Mouse (Mus musculus): ENCODE data around the gene Elf2. TPM values are rescaled to one million over a fixed set of nuclear protein-coding genes. Genes with fewer than 3 reads are reported as not detected.

Gene Elf2
- total RNA-seq (2014; fragmentation: Nextera tagmentation) (67.8 and 73.6 TPM in 2 replicates), total RNA-seq (2017) (98.1 and 111 TPM in 2 replicates), polyA plus RNA-seq (2012) (38.1 and 52.6 TPM in 2 replicates)

DNA sequence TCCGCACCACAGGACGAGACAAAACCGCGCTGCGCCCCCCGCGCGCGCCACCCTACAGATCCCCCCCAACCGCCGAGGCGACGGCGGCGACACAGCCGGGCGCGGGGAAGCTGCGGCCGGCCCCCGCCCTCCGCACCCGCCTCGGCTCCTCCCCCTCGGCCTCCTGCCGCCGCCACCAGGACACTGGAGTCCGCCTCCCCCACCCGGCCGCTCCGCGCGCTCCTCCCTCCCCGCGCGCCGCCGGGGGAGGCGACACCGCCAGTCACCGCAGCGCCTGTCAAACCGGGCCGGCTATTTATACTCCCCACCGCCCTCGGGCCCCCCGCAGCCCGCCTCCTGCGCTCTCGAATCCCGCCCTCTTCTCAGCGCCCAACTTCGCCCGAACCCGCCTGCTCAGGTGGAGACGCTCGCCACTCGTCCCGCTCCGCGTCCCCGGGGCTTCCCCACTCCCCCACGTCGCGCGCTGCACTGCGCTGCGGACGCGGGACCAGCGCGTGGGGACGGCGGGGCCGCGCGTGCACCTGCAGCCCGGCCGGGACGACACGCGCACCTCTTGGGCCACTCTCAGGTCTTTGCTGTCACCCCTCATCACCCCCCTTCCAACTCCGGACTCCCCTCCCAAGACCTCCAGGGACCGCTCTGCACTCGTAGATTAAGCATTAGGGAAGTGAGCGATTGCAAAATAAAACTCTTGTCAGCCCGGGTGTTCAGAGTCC, at the start of gene Elf2:
Gene Elf2, minus strand, starts transcription at position 112 of the 716 bp plus-strand sequence.
- Histone ChIP-seq H3K4me3 (ENCODE audit: low read depth, low read length) (peak within 1 kb of the TSS; percentile 92), H3K4me1 (ENCODE audit: insufficient read depth, low read depth, low read length) (peaks cover 27% of the 10 kb centered on the region), H3K27me3 (ENCODE audit: insufficient read depth, low read length) (no peaks in the 10 kb centered on the region), H3K9me3 (replicated peaks) (peaks cover 4% of the 10 kb centered on the region; the same call in 1 of the 2 replicates), H3K36me3 (replicated peaks) (peaks cover 2% of the 10 kb centered on the region)
- TF ChIP-seq POLR2AphosphoS5 (IDR thresholded peaks at IDR 0.05; ENCODE audit: insufficient replicate concordance, low read depth, low read length) (no peak), GATA1 (IDR thresholded peaks at IDR 0.05; ENCODE audit: borderline replicate concordance, low read length) (no peak), CTCF (IDR thresholded peaks at IDR 0.05; ENCODE audit: low read depth, low read length) (no peak), TAL1 (conservative IDR thresholded peaks at IDR 0.05; ENCODE audit: low read depth, low read length) (no peak), GATA2 (IDR thresholded peaks at IDR 0.05; ENCODE audit: borderline replicate concordance, low read depth, low read length) (no peak)
- DNase-seq (ENCODE audit: low spot score) (peak; percentile 87), ATAC-seq (ENCODE audit: extremely low read depth, insufficient number of reproducible peaks, low FRiP score, poor library complexity, severe bottlenecking) (peak; percentile 40)

DNA sequence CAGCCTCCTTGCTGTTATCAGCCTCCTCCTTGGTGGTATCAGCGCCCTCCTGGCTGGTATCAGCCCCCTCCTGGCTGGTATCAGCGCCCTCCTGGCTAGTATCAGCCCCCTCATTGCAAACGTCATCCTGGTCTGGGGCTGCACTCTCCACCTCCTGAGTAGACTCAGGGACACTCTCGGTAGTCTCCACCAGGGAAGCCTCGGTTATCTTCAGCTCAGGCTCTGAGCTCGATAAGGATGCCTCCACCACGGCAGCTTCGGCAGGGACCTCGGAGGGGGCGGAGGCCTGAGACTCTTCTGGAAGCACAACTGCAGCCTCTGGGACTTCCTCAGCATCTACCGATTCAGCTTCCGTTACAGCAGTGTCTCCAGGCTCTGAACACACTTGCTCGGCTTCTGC, 48.4 kb upstream of the Elf2 start:
- DNase-seq (ENCODE audit: low spot score) (peak; percentile 70), ATAC-seq (ENCODE audit: extremely low read depth, insufficient number of reproducible peaks, low FRiP score, poor library complexity, severe bottlenecking) (peak; percentile 82)
- H3K4me1 ChIP-seq (ENCODE audit: insufficient read depth, low read depth, low read length): peaks cover 38% of the 10 kb centered on the region
- H3K27me3 ChIP-seq (ENCODE audit: insufficient read depth, low read length): no peaks in the 10 kb centered on the region
- H3K4me3 ChIP-seq (ENCODE audit: low read depth, low read length): peak overlapping the region; percentile 64; the same call in 1 of the 2 replicates
- H3K36me3 ChIP-seq (replicated peaks): peaks cover 6% of the 10 kb centered on the region
- H3K9me3 ChIP-seq (replicated peaks): no peaks in the 10 kb centered on the region
- TF ChIP-seq GATA1 (IDR thresholded peaks at IDR 0.05; ENCODE audit: borderline replicate concordance, low read length): no peak
- peak; percentile 56; the same call in 1 of the 2 replicates for TF ChIP-seq TAL1 (conservative IDR thresholded peaks at IDR 0.05; ENCODE audit: low read depth, low read length)
- no peak for TF ChIP-seq POLR2AphosphoS5 (IDR thresholded peaks at IDR 0.05; ENCODE audit: insufficient replicate concordance, low read depth, low read length)

DNA sequence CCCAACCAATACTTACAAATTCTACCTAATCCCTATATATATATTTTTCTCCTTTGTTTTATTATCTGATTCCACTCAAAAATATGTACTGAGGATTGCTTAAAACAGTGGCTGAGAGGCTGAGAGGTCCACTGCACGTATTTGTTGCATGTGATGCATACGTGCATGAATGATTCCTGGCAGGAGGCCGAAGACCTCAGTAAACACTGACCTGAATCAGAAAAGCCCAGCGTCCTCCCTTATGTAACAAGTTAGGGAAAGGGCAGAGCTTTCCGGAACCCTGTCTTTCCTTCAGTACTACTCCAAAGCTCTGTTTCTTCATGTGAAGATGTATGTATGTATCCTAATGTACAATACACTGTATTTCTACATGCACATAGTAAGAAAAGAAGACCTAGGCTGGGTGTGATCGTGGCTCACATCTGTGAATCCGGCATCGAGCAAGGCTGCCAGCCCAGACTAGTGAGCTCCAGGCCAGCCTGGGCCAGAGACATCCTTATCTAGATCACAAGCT, 47.5 kb upstream of the Elf2 start:
- Histone ChIP-seq H3K27me3 (ENCODE audit: insufficient read depth, low read length) (no peaks in the 10 kb centered on the region), H3K4me1 (ENCODE audit: insufficient read depth, low read depth, low read length) (peaks cover 39% of the 10 kb centered on the region), H3K4me3 (ENCODE audit: low read depth, low read length) (no peak overlapping the region), H3K9me3 (replicated peaks) (no peaks in the 10 kb centered on the region), H3K36me3 (replicated peaks) (peaks cover 6% of the 10 kb centered on the region)
- ATAC-seq (ENCODE audit: extremely low read depth, insufficient number of reproducible peaks, low FRiP score, poor library complexity, severe bottlenecking) (no peak), DNase-seq (ENCODE audit: low spot score) (no peak)
- TF ChIP-seq POLR2AphosphoS5 (IDR thresholded peaks at IDR 0.05; ENCODE audit: insufficient replicate concordance, low read depth, low read length): no peak
- no peak for TF ChIP-seq TAL1 (conservative IDR thresholded peaks at IDR 0.05; ENCODE audit: low read depth, low read length)
- TF ChIP-seq GATA2 (IDR thresholded peaks at IDR 0.05; ENCODE audit: borderline replicate concordance, low read depth, low read length): no peak
- TF ChIP-seq GATA1 (IDR thresholded peaks at IDR 0.05; ENCODE audit: borderline replicate concordance, low read length): no peak
- no peak for TF ChIP-seq CTCF (IDR thresholded peaks at IDR 0.05; ENCODE audit: low read depth, low read length)

DNA sequence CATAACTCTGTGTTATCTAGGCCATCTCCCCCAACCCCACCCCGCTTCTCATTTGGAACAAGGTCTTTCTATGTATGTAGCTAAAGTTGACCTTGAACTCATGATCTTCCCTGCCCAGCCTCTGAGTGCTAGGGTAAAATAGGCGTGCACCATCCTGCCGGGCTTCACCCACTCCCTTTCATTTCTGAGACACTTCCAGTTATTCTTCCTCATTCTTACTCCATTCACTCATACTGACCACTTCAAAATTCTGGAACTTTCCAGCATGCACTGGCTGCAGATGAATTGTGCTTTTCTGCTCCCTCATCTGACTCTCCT, 46.6 kb upstream of the Elf2 start:
- H3K9me3 ChIP-seq (replicated peaks): no peaks in the 10 kb centered on the region
- no peak overlapping the region for H3K4me3 ChIP-seq (ENCODE audit: low read depth, low read length)
- DNase-seq (ENCODE audit: low spot score) (no peak), ATAC-seq (ENCODE audit: extremely low read depth, insufficient number of reproducible peaks, low FRiP score, poor library complexity, severe bottlenecking) (no peak)
- peaks cover 39% of the 10 kb centered on the region for H3K4me1 ChIP-seq (ENCODE audit: insufficient read depth, low read depth, low read length)
- TF ChIP-seq CTCF (IDR thresholded peaks at IDR 0.05; ENCODE audit: low read depth, low read length) (no peak), POLR2AphosphoS5 (IDR thresholded peaks at IDR 0.05; ENCODE audit: insufficient replicate concordance, low read depth, low read length) (no peak), TAL1 (conservative IDR thresholded peaks at IDR 0.05; ENCODE audit: low read depth, low read length) (no peak), GATA1 (IDR thresholded peaks at IDR 0.05; ENCODE audit: borderline replicate concordance, low read length) (no peak), GATA2 (IDR thresholded peaks at IDR 0.05; ENCODE audit: borderline replicate concordance, low read depth, low read length) (no peak)
- H3K36me3 ChIP-seq (replicated peaks): peaks cover 6% of the 10 kb centered on the region
- no peaks in the 10 kb centered on the region for H3K27me3 ChIP-seq (ENCODE audit: insufficient read depth, low read length)

DNA sequence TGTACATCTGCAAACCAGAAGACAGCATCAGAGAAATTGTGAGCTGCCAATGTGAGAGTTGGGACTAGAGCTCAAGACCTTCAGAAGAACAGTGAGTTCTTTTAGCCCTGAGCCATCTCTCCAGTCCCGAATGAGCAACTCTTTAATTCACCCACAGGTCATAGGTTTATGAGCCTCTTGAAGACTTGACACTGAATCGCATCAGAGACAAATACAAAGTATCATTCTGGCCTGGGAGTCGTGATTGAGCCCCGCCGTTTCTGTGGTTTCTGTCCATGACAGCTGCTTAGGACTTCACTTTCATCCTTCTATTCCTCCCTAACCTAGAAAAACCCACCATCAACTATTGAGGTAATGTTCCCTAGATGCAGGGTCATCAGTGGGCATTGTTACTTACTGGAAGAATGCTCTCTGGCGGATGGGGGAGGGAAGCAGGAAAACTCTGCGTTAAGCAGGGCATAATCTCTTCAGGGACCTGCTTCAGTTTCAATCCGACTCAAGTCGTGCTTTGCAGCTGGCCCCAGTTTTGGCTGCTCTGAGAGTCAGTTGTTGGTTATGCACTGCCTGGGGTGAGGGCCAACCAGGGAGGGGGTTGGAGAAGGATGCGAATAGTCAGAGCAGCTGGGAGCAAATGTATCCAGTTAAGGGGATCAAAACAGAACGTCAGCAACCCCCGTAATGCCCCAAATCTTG, 46.1 kb upstream of the Elf2 start:
- Histone ChIP-seq H3K4me1 (ENCODE audit: insufficient read depth, low read depth, low read length) (peaks cover 38% of the 10 kb centered on the region), H3K27me3 (ENCODE audit: insufficient read depth, low read length) (no peaks in the 10 kb centered on the region), H3K4me3 (ENCODE audit: low read depth, low read length) (no peak overlapping the region), H3K9me3 (replicated peaks) (no peaks in the 10 kb centered on the region), H3K36me3 (replicated peaks) (peaks cover 5% of the 10 kb centered on the region)
- ATAC-seq (ENCODE audit: extremely low read depth, insufficient number of reproducible peaks, low FRiP score, poor library complexity, severe bottlenecking): no peak
- TF ChIP-seq GATA1 (IDR thresholded peaks at IDR 0.05; ENCODE audit: borderline replicate concordance, low read length): no peak
- no peak for TF ChIP-seq GATA2 (IDR thresholded peaks at IDR 0.05; ENCODE audit: borderline replicate concordance, low read depth, low read length)
- no peak for TF ChIP-seq TAL1 (conservative IDR thresholded peaks at IDR 0.05; ENCODE audit: low read depth, low read length)
- TF ChIP-seq POLR2AphosphoS5 (IDR thresholded peaks at IDR 0.05; ENCODE audit: insufficient replicate concordance, low read depth, low read length): no peak
- TF ChIP-seq CTCF (IDR thresholded peaks at IDR 0.05; ENCODE audit: low read depth, low read length): no peak
- DNase-seq (ENCODE audit: low spot score): no peak

DNA sequence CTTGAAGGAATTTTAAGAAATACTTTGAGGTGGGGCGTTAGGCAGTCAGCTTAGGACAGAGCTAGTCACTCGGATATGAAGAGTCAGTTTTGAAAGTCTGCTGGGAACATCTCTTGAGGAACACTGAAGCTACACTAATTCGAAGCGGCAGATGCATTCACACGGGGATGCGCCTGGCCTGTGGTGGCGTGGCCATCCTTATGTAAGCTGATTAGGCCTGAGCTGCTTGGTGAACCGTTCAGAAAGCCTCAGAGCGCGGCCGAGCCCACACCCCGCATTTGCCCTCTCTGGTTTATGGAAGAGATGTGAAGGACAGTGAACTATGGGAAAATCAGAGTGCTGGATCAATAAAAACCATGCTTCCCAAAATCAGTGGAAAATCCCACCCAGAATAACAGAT, 42.9 kb upstream of the Elf2 start:
- TF ChIP-seq TAL1 (conservative IDR thresholded peaks at IDR 0.05; ENCODE audit: low read depth, low read length) (no peak), POLR2AphosphoS5 (IDR thresholded peaks at IDR 0.05; ENCODE audit: insufficient replicate concordance, low read depth, low read length) (no peak), GATA1 (IDR thresholded peaks at IDR 0.05; ENCODE audit: borderline replicate concordance, low read length) (no peak), GATA2 (IDR thresholded peaks at IDR 0.05; ENCODE audit: borderline replicate concordance, low read depth, low read length) (no peak), CTCF (IDR thresholded peaks at IDR 0.05; ENCODE audit: low read depth, low read length) (no peak)

More for the DNA sequence above, 42.9 kb upstream of the Elf2 start:
- ATAC-seq (ENCODE audit: extremely low read depth, insufficient number of reproducible peaks, low FRiP score, poor library complexity, severe bottlenecking) (no peak), DNase-seq (ENCODE audit: low spot score) (no peak)
- Histone ChIP-seq H3K9me3 (replicated peaks) (no peaks in the 10 kb centered on the region), H3K4me1 (ENCODE audit: insufficient read depth, low read depth, low read length) (peaks cover 28% of the 10 kb centered on the region), H3K36me3 (replicated peaks) (no peaks in the 10 kb centered on the region), H3K27me3 (ENCODE audit: insufficient read depth, low read length) (no peaks in the 10 kb centered on the region), H3K4me3 (ENCODE audit: low read depth, low read length) (no peak overlapping the region)

Measured in G1E (cell line).